Mouse (Mus musculus): ENCODE data around the gene Slc6a15.

DNA sequence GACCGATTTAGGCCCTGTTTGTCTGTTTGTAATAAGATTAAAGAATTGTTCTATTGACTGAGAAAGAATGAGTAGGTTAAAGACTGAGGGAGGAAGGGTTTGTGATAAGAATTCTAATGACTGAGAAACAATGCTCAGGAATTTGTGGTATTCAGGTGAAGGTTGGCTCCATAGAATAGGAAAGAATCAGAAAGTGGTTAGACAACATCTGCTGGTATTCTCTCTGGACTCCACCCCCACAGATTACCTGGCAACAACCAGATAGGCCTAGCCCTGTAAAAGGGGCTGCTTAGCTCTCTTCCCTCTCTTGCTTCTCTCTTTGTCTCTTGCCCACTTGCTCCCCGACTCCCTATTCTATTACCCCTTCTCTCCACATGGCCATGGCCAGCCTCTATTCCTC is 20.8 kb upstream of the Slc6a15 start:
- no peak for TF ChIP-seq TAL1 (IDR thresholded peaks at IDR 0.05; ENCODE audit: low read length)
- no peak for TF ChIP-seq GATA1 (IDR thresholded peaks at IDR 0.05; ENCODE audit: low read length)

Measured in erythroblast, embryonic 14.5 days (primary cell).